Mouse (Mus musculus) gastrocnemius, postnatal 4 days (tissue): ENCODE data around the gene Itprip. TPM values are rescaled to one million over a fixed set of nuclear protein-coding genes. Genes with fewer than 3 reads are reported as not detected.

Experiments used
- DNase-seq, 2 experiments: peaks; one replicate each; pipeline ENCODE4 v3.0.0; 2021 to 2022; ENCODE audit warnings: low spot score in 2 of 2, mixed read lengths in 2 of 2
- long read RNA-seq, 2 experiments: library from polyadenylated mRNA; stranded (forward); transcript quantifications; one replicate each; pipeline ENCODE4 v2.0.0; 2021
- total RNA-seq, 2 experiments: library from RNA; stranded (reverse); gene quantifications; 2 replicates each; pipeline ENCODE4 v1.2.3; 2021

Itprip gene
- total RNA-seq, result 1 to 10 TPM; 2.9 to 4.3 TPM
- long read RNA-seq, experiment 1, partial matches to known transcripts, result 0 of 9 reads
- long read RNA-seq, experiment 1, other reads (novel, unspliced or antisense), result 9 of 9 reads
- long read RNA-seq, experiment 2, partial matches to known transcripts, result 0 of 10 reads
- long read RNA-seq, experiment 2, other reads (novel, unspliced or antisense), result 10 of 10 reads

GRCm38 (mm10) chr19:47919126-47919965, at the start of gene Itprip, which contains the start of gene Cfap43:
Gene Itprip (minus strand): TSS chr19:47919299.
Gene Cfap43 (minus strand): TSS chr19:47919287.
- peak; percentile 48 to 82 for DNase-seq

GRCm38 (mm10) chr19:47958181-47958580, 39.1 kb upstream of the Itprip start:
- DNase-seq, result no peak

- no peak for DNase-seq
Observed at GRCm38 (mm10) chr19:47953169-47953568, 34.1 kb upstream of the Itprip start.

- no peak for DNase-seq
Observed at GRCm38 (mm10) chr19:47950946-47951345, 31.8 kb upstream of the Itprip start.

GRCm38 (mm10) chr19:47946821-47947465, 27.8 kb upstream of the Itprip start:
- no peak for DNase-seq

- DNase-seq, result no peak
Observed at GRCm38 (mm10) chr19:47939361-47939760, 20.3 kb upstream of the Itprip start.

- DNase-seq, result peak; percentile 29 to 43
Observed at GRCm38 (mm10) chr19:47937443-47938406, 18.6 kb upstream of the Itprip start, which contains the start of gene Cfap58. Gene Cfap58 (plus strand): TSS chr19:47937675.

- no peak for DNase-seq
Observed at GRCm38 (mm10) chr19:47936938-47937337, 17.8 kb upstream of the Itprip start.

- no peak for DNase-seq
Observed at GRCm38 (mm10) chr19:47936490-47936889, 17.4 kb upstream of the Itprip start.

GRCm38 (mm10) chr19:47935530-47935929, 16.4 kb upstream of the Itprip start:
- DNase-seq, result no peak

- no peak for DNase-seq
Observed at GRCm38 (mm10) chr19:47934636-47935238, 15.6 kb upstream of the Itprip start.

GRCm38 (mm10) chr19:47934146-47934545, 15.0 kb upstream of the Itprip start:
- no peak for DNase-seq

- no peak for DNase-seq
Observed at GRCm38 (mm10) chr19:47931982-47932638, 13.0 kb upstream of the Itprip start.

GRCm38 (mm10) chr19:47929043-47929442, 9.9 kb upstream of the Itprip start:
- no peak for DNase-seq

GRCm38 (mm10) chr19:47927032-47927431, 7.9 kb upstream of the Itprip start:
- DNase-seq, result no peak

GRCm38 (mm10) chr19:47925819-47926218, 6.7 kb upstream of the Itprip start:
- no peak for DNase-seq

- peak in 1 of 2 experiments; percentile 37 for DNase-seq
Observed at GRCm38 (mm10) chr19:47919966-47920375, 872 bp upstream of the Itprip start.

GRCm38 (mm10) chr19:47918455-47919101, 521 bp downstream of the Itprip start:
- no peak for DNase-seq

- DNase-seq, result no peak
Observed at GRCm38 (mm10) chr19:47918016-47918415, 1.1 kb downstream of the Itprip start.
